Mouse (Mus musculus): ENCODE data around the gene Herc1.

Gene Herc1

DNA sequence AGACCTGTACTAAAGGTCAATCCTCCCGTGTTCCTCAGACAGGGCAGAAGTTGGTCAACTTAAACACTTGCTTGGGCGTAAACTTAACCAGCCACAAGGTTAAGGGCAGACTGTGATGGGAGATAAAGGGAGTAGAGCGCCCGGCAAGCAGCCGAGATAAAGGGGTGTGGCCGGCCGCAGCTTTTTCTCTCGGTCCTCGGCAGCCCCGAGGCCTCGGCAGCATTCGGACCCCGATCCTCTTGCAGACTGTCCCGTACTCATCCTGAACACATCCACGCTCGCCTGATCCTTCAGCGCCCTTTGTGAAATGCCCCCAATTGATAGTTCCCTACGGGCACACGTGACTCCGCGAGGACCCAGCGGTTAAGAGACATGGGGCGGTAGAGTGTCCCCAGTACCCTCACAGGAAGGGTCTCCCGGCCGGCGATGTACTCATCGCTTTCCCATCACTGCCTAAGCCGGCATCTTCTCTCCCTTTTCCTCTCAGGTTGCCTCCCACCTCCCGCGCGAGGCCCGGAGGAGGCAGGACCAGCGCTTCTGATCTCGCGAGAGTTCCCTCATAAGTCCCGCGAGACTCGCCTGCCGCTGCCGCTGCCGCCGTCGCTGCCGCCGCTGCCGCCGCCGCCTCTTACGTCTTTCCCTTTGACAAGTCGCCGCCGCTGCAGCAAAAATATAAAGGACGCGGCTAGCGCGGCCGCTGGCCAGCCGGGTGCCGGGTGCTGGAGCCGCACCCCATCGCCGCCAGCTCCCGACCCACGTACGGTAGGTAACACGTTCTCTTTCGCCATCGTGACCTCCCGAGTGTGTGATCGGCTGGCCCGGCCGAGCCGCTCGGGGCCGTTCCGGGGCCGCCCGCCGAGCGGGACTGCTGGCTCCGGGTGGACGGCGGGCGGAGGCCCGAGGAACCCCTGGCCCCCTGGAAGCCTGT is at the start of gene Herc1:
Herc1 (plus strand) TSS at position 591 of the 928 bp plus-strand sequence.
- peak; percentile 83 for DNase-seq (ENCODE audit: low read depth, low spot score)

DNA sequence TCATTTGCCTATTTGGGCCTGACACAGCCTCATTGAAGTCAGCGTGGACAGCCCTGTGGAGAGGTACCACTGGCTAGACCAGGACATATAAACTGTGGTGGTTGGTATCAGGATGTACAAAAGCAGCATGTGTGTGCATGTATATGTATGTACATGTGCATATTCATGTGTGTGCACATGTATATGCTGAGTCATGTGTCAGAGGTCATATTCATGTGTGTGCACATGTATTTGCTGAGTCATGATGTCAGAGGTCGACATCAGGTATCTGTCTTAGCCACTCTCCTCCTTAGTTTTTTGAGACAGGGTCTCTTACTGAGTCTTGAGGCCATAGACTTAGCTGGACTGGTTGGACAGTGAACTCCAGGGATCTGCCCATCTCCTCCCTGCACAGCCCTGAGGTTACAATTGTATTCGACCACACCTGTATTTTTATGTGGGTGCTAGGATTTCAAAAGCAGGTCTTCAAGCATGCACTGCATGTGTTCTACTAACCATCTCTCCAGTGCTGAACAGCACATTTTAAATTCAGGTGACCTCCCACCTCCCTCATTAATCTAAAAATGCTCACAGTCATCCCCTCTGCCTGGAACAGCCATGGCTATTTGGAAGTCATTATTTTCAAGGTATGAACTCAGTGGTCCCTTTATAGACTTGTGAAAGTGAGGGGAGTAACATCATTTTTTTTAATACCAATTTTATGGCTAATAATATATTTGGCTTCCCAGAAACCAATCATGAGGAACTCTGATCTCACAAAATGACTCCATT is 45.7 kb upstream of the Herc1 start:
- DNase-seq (ENCODE audit: low read depth, low spot score), result no peak

GRCm38 (mm10) chr9:66305121-66306112 is 44.8 kb upstream of the Herc1 start:
- no peak for DNase-seq (ENCODE audit: low read depth, low spot score)

GRCm38 (mm10) chr9:66306414-66306813 is 43.8 kb upstream of the Herc1 start:
- DNase-seq (ENCODE audit: low read depth, low spot score), result no peak

DNA sequence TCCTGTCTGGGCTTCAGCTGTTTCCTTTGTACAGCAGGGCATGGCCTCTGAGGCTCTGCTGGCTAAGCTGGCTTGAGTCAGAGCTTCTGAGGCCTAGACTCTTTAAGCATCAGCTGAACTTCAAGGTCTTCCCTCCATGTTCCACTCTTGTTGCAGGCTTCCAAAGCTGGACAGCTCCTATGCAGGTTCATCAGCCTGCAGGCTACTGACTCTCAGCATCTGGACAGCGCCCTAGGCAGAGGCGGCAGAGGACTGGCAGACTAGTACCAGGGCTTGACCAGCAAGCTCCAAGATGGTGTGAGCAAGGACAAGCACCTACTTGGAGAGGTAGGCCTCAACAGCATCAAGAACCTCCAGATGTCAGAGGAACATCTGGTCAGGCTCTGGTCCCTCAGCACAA is 42.9 kb upstream of the Herc1 start:
- no peak for DNase-seq (ENCODE audit: low read depth, low spot score)

DNA sequence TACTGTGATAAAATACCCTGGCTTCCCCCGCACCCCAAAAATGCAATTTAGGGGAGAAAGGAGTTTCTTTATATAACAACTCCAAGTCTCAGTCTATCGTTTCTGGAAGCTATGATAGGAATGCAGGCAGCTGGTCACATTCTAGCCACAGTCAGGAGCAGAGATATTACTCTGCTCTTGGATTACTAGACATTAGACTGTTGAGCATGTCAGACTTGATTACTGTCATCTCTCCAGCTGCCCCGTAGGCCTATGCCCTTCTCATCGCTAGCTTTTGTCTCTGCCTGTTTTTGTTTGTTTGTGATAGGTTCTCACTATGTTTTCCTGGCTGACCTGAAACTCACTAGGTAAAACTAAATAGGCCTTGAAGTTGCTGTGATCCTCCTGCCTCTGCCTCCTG is 41.5 kb upstream of the Herc1 start:
- peak; percentile 20 for DNase-seq (ENCODE audit: low read depth, low spot score)

- no peak for DNase-seq (ENCODE audit: low read depth, low spot score)
Observed at GRCm38 (mm10) chr9:66311458-66311857, 38.8 kb upstream of the Herc1 start.

DNA sequence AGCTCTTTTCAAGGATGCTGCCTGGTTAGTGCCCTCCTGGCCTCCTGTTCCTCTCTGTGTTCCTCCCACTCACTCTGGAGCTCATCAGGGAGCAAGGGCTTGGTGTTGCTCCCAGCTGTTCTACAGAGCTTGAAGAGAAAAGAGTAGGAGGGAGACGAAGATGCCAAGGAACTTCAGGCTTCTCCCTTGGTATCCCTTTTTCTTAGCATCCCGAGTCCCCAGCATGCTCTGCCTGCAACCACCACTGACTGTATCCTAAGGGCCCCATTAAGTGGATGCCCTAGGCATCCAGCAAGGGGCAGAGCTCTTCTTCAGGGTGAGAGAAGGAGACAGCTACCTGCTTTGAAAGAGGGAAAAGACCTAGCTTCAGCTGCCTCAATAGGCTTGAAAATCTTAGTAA is 33.6 kb upstream of the Herc1 start:
- no peak for DNase-seq (ENCODE audit: low read depth, low spot score)

- DNase-seq (ENCODE audit: low read depth, low spot score), result no peak
Observed at GRCm38 (mm10) chr9:66322010-66322931, 28.0 kb upstream of the Herc1 start.

GRCm38 (mm10) chr9:66326879-66327278 is 23.4 kb upstream of the Herc1 start:
- no peak for DNase-seq (ENCODE audit: low read depth, low spot score)

GRCm38 (mm10) chr9:66329474-66329873 is 20.8 kb upstream of the Herc1 start:
- DNase-seq (ENCODE audit: low read depth, low spot score), result no peak

DNA sequence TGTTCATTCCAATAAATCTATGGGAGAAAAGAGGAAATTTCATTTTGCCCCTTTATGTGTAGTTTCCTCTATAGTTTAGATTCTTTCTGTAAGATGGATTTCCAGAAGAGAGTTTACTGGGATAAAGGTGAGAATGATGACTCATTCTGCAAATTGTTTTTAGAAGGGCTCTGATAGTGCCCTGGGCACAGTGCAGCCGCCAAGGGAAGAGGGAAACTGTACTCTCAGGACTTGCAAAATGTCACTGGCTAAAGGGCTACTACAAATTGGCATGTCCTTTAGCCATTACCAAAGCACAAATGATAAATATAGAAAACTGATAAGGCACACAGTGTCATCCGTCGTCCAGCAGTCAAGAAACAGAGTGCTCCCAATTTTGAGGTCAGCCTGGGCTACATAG is 19.8 kb upstream of the Herc1 start:
- no peak for DNase-seq (ENCODE audit: low read depth, low spot score)

DNA sequence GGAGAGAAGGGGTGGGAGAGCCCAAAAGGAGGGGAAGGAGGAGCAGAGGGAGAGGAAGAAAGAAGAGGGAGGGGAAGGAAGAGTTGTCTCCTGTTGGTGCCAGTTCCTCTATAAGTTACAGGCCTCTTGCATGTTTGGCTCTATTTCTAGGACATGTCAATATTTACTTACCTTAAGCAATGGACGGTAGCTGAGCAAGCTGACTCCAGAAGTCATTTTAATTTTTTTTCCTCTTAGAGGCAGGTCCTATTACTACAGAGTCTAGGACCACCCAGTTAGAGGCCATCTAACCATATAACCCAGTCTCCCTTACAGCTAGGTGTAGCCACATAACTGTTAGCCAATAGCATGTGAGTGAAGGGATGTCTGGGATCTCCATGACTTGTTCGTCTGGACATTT is 18.7 kb upstream of the Herc1 start:
- DNase-seq (ENCODE audit: low read depth, low spot score), result no peak

- no peak for DNase-seq (ENCODE audit: low read depth, low spot score)
Observed at GRCm38 (mm10) chr9:66332393-66332792, 17.9 kb upstream of the Herc1 start.

DNA sequence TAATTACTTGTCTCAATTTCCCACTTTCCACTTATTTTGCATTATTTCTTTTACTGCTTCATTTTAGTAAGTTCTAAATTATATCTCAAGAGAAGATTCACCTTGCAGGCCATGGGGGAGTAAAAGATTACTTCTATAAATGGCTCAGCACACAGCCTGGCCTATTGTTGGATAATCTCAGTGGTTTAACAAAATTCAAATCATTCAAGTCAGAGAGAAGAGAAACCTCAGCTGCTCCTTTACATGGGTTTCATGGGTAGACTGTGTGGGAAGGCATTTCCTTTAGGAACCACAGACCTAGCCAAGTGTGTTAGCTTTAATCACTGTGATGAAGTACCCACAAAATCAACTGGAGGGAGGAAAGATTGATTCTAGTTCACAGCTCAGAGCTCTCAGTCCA is 13.0 kb upstream of the Herc1 start:
- no peak for DNase-seq (ENCODE audit: low read depth, low spot score)

GRCm38 (mm10) chr9:66338005-66338782 is 12.1 kb upstream of the Herc1 start:
- DNase-seq (ENCODE audit: low read depth, low spot score), result no peak

GRCm38 (mm10) chr9:66339714-66340113 is 10.5 kb upstream of the Herc1 start:
- DNase-seq (ENCODE audit: low read depth, low spot score), result no peak

DNA sequence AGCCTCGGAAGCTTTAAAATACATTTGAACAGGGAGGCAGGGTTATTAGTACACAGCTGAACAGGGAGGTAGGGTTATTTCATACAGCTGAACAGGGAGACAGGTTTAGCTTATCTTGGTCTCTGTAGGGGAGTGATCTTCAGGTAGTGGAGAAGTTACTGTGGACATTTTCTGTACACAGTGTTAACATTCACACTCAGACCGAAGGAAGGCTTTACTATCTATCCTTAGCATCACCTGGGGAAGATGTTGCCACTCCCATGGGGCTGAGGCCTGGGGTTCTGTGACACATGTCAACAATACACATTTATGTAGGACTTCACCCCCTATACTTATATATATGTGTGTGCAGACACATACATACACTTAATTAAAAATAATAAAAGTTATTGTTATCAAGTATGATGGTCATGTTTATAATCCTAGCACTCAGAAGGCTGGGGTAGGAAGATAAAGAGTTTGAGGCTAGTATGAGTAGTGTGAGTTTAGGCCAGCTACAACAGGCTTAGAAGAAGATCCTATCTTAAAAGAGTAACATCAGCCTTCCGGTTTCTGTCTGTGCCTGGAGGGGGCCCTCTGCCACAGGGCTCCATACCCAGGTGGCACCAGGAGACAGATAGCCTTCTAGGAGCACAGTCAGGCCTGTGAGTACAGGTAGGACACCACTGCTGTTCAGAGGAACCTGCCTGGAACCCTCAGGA is 9.7 kb upstream of the Herc1 start:
- DNase-seq (ENCODE audit: low read depth, low spot score), result no peak

GRCm38 (mm10) chr9:66347405-66348035 is 2.7 kb upstream of the Herc1 start:
- no peak for DNase-seq (ENCODE audit: low read depth, low spot score)

Measured in retina, adult 2 months (tissue).